Mouse (Mus musculus): ENCODE measurements at regions not wholly inside any gene's neighbourhood (a gene's known extent, or its start where the extent isn't known, plus 50 kb on each side); places are given as distances from the start of the nearest gene placed in this dataset.

GRCm38 (mm10) chr9:61047289-61047688 lies 252.9 kb downstream of the Uaca start:
- DNase-seq, result no peak

DNA sequence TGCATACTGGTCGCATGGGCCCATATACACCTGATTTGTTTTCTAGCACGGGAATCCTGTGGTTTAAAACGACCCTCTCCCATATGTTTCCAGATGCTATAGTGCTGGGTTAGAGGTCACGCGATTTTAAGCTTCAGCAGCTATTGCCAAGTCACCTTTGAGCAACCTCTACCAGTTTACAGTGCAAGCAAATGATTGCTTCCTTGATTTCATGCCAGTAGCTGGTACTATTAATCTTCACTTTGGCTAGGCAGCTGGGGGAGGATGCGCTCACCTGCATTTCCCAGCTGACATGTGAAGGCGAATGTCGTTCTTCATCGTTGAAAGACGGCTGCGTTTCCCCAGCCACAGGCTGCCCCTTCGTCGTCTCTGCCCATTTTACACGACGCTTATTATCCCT lies 254.2 kb downstream of the Uaca start:
- no peak for DNase-seq

DNA sequence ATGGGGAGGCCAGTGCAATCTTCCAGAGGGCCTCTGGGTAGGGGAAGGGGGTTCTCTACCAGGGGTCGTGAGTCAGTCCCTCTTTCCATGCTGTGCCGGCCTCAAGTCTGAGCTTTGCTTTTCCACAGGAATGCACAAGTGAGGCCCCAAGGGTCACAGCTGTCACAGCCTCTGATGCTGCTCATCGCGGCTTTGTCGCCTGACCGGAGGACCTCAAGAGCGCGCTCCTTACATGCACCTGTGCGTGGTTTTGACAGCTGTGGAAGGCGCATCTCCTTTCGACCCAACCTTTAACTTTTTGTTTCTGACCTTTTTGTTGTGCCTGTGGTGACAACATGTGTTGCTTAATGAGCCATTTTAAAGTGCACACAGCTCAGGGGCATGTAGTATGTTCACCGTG lies 258.3 kb downstream of the Uaca start:
- DNase-seq, result no peak

GRCm38 (mm10) chr9:61054427-61054826 lies 260.1 kb downstream of the Uaca start:
- peak; percentile 50 for DNase-seq

DNA sequence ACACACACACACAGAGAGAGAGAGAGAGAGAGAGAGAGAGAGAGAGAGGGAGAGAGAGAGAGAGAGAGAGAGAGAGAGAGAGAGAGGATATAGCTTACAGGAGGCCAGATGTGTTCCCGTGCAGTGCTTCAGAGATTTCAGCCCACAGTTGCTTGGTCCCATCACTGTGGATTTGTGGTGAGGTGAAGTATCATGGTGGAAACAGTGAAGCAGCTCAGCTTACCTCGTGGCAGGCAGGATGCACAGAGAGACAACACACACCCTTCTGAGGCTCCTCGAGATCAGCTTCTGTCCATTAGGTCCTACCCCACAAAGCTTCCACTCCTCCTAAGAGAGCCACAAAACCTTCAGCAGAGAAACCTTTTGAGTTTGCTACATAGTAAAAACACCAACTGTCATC lies 261.1 kb downstream of the Uaca start:
- DNase-seq, result no peak

DNA sequence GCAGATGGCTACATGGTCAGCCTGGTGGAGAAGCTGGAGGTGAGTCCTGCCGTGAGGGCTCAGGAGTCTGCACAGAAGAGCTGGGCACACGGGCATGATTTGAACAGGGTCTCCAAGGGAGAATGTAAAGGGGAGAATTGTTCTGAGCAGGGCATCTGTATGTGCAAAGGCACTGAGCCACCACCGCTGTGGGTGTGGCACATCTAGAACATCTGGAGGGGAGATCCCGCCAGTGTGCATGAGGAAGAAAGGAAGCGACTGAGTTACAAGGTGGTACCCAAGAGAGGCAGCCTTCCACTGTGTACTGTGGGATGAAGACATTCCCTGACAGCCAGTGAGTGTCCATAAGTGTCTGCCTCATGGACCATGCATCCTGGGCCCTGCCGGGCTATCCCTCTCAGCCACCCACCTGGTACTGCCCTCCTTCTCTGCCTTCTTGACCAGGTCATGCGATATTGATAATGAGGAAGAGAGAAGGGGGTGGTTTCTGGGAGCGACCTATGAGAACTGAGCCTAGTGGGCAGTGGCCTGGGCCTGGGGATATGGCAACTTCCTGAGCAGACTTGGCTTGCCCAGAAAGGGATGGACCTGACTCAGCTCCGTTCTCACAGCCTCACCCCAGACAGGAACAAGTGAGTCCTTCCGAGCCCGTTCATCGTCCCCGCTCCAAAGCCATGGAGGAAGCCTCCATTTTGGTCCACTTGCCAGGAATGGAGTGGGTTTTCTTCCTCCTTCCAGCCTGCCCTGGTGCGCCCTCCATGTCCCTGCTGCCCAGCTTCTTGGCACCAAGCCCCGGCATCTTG lies 261.8 kb downstream of the Uaca start:
- DNase-seq, result no peak

DNA sequence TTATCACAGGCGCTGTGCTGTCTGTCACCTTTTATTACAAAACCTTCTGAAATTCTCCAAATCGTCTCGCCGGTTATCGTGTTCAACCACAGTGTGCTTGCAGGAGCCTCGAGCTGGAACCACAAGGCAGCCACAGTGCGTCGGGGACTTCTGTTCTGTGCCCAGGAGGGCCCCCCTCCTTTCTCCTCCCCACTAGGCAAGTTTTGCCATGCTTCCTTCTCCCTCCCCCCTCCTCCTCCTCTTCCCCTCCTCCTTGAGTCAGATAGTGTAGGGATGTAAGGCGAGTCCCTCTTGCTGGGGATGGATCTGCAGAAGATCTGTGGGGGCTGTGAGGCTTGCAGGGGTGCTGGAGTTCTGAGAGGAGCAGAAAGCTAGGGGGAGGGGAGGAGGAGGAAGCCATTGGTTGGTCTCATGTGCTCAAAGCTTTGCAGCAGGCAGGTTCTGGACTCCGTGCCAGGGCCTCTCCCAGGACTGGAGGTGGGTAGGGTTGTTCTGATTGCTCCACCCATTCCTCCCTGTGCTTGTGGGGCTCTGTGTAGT lies 262.5 kb downstream of the Uaca start:
- peak; percentile 23 for DNase-seq

- DNase-seq, result no peak
Observed at GRCm38 (mm10) chr9:61059225-61059624, 264.9 kb downstream of the Uaca start.

DNA sequence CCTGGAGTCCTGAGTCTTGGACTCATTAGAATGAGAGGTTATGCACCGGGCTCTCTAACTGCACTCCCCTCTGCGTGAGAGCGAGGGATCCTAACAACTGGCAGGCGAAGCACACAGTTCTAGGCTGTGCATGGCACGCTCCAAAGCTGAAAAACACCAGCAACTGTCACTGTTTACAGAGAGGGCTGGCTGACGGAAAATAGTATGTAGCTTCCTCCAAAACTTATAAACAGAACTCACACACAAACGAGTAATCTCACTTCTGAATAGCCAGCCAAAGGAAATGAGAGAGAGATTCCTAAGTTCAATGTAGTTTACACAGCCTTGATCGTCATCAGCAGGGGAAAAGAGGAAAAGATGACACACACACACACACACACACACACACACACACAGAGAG lies 266.6 kb downstream of the Uaca start:
- no peak for DNase-seq

DNA sequence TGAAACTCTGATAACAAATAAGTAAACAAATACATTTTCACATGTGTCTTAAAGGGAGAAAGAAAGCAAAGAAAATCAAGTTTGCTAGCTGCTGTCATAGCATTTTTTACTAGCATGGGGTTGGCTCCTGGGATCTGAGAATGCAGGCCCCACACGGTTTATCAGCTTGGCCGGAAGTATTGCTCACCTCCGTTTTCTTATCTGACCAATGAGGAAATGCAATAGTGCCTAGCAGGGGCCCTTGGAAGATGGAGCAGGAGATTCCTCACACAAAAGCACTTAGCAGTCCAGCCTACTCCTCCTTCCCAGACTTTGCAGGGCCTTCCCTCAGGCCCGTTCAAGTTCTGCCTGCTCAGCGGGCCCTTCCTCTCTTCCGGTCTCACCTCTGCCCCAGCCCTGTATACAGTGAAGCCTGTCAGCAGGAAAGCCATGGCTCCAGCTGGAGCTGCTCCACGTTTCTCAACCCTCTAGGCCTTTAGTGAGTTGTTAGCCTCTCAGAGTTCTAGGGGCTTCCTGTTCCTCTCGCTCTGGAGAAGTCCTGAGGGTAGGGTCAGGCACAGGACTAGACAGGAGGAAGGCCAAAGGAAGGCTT lies 270.5 kb downstream of the Uaca start:
- DNase-seq, result no peak

DNA sequence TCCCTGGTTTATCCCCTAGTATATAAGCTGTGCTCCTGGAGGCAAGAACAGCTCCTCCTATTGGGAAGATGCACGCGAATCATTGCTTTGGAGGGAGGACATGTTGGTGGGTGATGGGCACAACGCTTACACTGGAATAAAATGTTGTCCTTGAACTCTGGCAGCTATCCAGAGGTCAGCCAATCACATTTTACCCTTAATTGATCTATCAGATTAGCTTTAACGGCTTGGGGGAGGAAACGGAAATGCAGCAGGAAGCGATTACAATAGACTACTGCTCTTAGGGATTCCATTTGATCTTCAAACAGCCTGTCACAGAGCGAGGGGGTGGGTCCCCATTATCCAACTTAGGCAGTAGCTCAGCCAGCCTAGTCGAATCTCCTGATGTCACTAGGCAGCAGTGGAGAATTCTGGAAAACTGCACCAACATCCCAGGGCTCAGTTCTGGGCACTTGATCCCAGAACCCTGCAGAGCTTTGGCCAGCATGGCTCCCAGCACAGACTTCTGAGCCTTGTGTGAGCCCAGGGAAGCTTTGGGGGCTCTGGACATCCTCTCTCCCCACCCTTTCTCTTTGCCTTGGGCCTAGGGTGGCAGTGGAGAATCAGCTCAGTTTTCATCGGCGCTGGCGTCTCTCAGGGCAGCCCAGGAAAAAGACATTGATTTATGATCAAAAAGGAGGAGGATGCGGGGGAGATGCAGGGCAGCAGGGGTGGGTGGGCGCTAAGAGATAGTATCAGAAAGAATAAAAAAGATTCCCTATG lies 275.4 kb downstream of the Uaca start:
- peak; percentile 38 for DNase-seq

GRCm38 (mm10) chr9:61070315-61070707 lies 276.0 kb downstream of the Uaca start:
- DNase-seq, result no peak

DNA sequence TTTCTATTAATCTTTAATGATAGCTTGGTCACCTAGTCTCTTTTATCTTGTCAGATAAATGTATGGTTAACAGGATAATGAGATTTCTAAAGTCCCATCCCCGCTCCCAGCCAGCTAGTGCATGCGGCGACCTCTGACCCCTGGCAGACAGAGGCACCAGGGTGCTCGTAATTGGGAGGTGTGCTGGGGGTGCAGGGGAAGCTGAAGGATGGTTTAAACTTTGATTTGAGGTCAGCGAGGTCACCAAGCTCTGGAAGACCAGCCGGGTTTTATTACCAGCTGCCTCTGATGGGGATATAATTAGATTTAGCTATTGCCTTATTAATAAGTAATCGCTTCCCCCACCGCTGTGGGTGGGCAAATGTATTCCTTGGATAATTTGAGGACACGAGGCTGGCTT lies 276.5 kb downstream of the Uaca start:
- DNase-seq, result peak; percentile 72

- DNase-seq, result no peak
Observed at GRCm38 (mm10) chr9:61073482-61073881, 279.1 kb downstream of the Uaca start.

DNA sequence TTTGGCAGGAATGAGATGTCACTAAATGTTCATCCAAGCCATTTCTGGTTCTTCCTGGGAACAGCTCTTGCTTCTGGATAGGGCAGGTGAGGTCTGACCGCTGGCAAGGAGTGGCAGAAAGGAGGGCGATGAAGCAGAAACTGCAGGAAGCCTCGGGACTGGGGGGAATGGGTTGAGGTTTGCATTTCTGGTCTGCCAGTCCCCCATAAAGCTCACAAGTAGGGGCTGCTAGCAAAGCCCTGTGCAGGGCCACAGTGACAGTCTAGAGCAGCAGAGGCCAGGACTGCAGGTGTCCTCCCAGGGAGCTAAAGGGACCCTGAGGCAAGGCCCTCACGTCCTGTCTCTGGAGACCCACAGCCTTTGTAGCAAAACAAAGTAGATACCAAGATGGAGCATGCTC lies 280.7 kb downstream of the Uaca start:
- no peak for DNase-seq

DNA sequence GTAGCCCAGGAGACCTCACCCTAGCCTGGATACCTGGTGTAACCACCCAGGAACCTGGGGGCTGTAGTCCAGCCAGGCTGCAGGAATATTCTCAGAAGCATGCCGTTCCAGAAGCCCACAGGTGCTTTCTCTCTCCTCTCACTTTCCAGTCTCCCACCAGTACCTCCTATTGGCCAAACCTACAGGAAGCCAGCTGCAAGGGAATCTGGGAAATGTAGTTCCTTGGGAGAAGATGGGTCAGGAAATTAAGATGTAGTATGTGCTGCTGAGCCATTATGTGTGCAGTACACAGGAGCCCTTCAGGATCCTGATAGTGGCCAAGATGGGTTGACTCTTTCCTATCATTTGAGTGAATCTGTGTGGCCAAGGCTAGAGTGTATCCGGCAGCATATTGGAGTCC lies 282.8 kb downstream of the Uaca start:
- DNase-seq, result no peak

DNA sequence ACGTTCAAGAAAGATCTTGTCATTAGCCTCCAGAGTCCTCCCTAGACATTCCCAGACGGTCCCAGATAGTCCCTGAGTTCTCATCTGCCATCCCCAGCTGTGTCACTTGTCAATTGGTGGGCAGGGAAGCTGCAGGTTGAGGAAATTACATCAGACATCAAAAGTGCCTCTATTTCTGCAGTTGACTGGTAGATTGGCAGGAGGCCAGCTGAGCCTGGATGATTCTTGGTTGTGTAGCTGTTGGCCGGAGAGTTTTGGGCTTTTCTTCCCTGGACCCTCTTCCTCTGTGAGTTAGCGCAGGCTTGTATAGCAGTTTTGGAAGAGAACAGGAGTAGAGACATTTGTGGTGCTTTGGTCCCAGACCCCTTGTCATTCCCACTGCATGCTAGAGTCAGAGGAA lies 283.5 kb downstream of the Uaca start:
- no peak for DNase-seq

- DNase-seq, result peak; percentile 63
Observed at GRCm38 (mm10) chr9:61081474-61082021, 287.2 kb downstream of the Uaca start.

- DNase-seq, result no peak
Observed at GRCm38 (mm10) chr9:61084655-61085230, 287.4 kb upstream of the Tle3 start.

DNA sequence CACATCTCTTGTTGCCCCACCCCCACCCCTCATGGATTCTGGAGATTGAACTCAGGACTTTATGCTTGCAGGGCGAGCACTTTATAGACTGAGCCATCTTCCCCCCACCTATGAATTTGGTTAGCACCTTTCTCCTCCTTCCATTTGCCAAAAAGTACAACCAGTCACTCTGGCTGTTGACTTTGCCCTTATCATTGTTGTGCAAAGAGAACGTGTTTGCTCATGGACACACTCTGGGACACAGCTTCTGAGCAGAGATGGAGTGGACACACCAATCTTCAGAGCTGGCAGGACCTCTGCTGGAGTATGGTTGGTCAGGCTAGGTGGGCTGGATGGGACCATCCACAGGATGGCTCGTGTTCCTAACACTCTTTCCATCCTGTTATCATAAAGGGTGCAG lies 285.1 kb upstream of the Tle3 start:
- DNase-seq, result no peak

DNA sequence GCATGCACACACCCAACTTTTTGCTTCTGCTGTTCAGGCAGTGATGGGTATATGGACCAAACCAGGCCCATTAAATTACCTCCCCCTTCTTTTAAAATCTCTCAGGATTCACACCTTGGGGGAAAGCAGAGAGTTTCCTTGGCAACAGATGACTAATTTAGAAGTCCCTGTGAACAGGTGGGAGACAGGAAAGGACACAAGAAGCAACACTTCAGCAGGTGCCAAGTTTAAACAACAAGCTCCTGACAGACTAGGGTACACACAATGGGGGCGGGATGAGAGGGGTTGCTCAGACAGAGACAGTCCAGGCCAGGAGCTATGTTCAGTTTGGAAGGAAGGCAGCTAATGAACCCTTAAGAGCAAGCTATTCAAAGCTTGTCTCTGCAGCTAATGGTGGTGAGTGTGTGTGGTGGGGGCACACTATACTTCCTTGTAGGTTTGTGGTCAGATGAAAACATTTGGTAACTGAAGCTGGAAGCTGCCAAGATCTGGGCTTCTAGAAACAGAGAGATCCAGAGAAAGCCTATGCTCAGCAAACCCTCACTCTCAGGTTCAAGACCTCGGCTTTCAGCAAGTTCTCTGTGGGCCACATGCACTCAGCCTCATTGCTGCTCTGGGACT lies 283.0 kb upstream of the Tle3 start:
- no peak for DNase-seq

- DNase-seq, result no peak
Observed at GRCm38 (mm10) chr9:61091036-61091435, 281.1 kb upstream of the Tle3 start.
